Mouse (Mus musculus): Measurements from ENCODE around the gene Sec14l2. TPM values are rescaled to one million over a fixed set of nuclear protein-coding genes. Genes with fewer than 3 reads are reported as not detected.
A peak's percentile ranks its signal among the peaks of the same experiment; 100 is the strongest.

The Sec14l2 gene
- total RNA-seq (2014; rRNA removed), result 302 and 310 TPM in 2 replicates
- polyA plus RNA-seq (2012; rRNA removed), result 349 and 371 TPM in 2 replicates

DNA sequence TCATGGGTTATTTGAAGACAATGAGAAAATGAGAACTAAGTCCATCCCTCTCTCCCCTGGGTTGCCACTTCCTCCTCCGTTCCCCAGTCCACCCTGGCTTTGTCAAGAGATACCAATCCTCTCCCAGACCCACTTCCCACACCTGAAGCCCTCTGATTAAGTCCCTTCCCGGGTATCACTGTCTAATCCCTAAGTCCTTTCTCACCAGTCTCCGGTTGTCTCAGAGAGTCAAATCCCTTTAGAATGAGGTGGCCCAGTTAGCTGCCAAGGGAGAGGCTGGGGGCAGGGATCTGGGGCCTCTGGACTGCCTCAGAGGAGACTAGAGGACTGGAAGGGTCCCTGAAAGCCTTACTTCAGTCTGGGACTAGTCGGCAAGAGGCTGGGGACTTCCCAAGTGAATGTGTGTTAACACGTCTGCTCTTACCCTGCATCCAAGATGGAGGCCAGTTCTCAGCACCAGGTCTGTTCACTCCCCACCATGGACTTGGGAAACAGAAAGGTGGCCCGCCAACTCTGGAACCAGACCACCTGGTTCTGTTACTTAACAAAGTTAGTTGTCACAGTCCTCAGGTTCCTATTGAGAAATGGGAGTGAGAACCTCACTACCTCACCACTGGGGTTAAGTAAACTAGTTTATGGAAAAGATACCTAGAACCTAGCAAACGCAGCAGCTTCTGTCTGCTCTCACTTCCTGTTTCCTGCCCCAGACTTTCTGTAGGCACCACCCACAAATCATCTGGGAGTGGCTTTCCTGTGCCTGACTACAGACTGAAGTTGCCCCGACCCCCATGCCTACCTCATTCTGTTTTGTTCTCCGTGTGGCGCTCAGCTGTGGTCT is at the start of gene Sec14l2:
TSS of gene Sec14l2 (minus strand) at position 674 of the 838 bp plus-strand sequence.
- Histone ChIP-seq H3K27ac (replicated peaks; ENCODE audit: insufficient read depth, low read depth, low read length) (peak within 1 kb of the TSS; percentile 89), H3K79me2 (ENCODE audit: control insufficient read depth, insufficient read depth, low read length) (peaks cover 5% of the 10 kb centered on the region; the same call in 1 of the 2 replicates), H3K4me3 (ENCODE audit: insufficient read depth, low read depth, low read length) (no peak within 1 kb of the TSS), H3K9ac (ENCODE audit: low read depth, low read length) (peak within 1 kb of the TSS; percentile 22), H3K27me3 (ENCODE audit: control insufficient read depth, insufficient read depth, low read length) (no peaks in the 10 kb centered on the region), H3K36me3 (ENCODE audit: control insufficient read depth, insufficient read depth, low read length) (no peaks in the 10 kb centered on the region), H3K4me1 (ENCODE audit: control insufficient read depth, insufficient read depth, low read length) (peaks cover 27% of the 10 kb centered on the region)
- TF ChIP-seq CTCF (IDR thresholded peaks at IDR 0.05; ENCODE audit: low read depth, low read length) (no peak), POLR2A (IDR thresholded peaks at IDR 0.05; ENCODE audit: extremely low read depth, insufficient read depth, low read length) (no peak)
- 57% methylated on average over 10 of the region's 10 CpGs for WGBS
- DNase-seq (ENCODE audit: extremely low read depth, low read depth, low spot score), result peak; percentile 82

DNA sequence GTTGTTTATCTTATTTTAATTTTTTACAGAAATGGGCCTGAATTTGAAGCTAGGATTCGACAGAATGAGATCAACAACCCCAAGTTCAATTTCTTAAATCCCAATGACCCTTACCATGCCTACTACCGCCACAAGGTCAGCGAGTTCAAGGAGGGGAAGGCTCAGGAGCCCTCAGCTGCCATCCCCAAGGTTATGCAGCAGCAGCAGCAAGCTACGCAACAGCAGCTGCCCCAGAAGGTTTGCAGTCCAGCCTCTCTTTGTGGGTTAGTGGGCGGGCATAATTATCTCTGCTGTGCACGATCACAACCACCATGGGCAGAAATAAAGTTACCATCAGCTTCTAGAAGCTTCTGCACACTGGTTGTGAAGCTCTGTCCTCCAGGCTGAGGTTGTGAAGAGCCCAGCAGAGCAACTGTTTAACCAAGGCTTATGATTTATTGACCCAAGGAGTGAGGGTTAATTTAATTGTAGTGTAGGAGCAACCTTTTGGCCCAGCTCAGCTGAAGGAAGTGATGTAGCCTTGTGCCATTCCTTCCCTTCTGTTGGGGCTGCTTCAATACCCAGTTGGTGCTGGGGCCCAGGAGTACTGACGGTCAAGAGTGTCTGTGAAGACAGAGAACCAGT is 43.4 kb upstream of the Sec14l2 start:
- no peaks in the 10 kb centered on the region for H3K4me1 ChIP-seq (ENCODE audit: control insufficient read depth, insufficient read depth, low read length)
- peaks cover 74% of the 10 kb centered on the region for H3K36me3 ChIP-seq (ENCODE audit: control insufficient read depth, insufficient read depth, low read length)
- WGBS, result 84% methylated on average over 7 of the region's 7 CpGs
- TF ChIP-seq POLR2A (IDR thresholded peaks at IDR 0.05; ENCODE audit: extremely low read depth, insufficient read depth, low read length) (no peak), CTCF (IDR thresholded peaks at IDR 0.05; ENCODE audit: low read depth, low read length) (no peak)
- H3K27me3 ChIP-seq (ENCODE audit: control insufficient read depth, insufficient read depth, low read length), result no peaks in the 10 kb centered on the region
- DNase-seq (ENCODE audit: extremely low read depth, low read depth, low spot score), result no peak
- H3K79me2 ChIP-seq (ENCODE audit: control insufficient read depth, insufficient read depth, low read length), result peaks cover 2% of the 10 kb centered on the region
- H3K9ac ChIP-seq (ENCODE audit: low read depth, low read length), result no peak overlapping the region
- H3K4me3 ChIP-seq (ENCODE audit: insufficient read depth, low read depth, low read length), result no peak overlapping the region
- H3K27ac ChIP-seq (replicated peaks; ENCODE audit: insufficient read depth, low read depth, low read length), result no peak overlapping the region

DNA sequence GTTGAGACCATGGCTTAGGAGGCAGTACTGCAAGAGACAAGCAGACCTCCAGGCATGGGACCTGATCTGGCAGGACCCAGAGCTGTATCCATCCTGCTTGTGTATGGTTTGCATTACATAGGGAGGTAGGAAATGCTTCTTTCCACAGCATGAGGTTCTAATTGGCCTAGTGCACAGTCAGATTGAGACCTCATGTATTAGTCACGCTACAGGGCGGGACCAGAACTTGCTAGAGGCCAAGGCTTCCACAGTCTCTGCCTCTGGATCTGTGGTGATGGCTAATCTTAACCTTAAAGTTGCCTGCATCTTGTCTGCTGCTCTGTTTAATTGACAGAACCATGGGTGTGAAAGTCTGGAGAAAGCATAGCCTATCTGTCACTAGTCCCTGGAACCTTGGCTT is 41.5 kb upstream of the Sec14l2 start:
- 97% methylated on average over 2 of the region's 2 CpGs for WGBS

GRCm38 (mm10) chr11:4160758-4161480 is 37.7 kb upstream of the Sec14l2 start:
- peaks cover 30% of the 10 kb centered on the region for H3K36me3 ChIP-seq (ENCODE audit: control insufficient read depth, insufficient read depth, low read length)
- H3K4me1 ChIP-seq (ENCODE audit: control insufficient read depth, insufficient read depth, low read length), result peaks cover 23% of the 10 kb centered on the region
- WGBS, result 6% methylated on average over 15 of the region's 15 CpGs
- H3K27me3 ChIP-seq (ENCODE audit: control insufficient read depth, insufficient read depth, low read length), result no peaks in the 10 kb centered on the region
- TF ChIP-seq POLR2A (IDR thresholded peaks at IDR 0.05; ENCODE audit: extremely low read depth, insufficient read depth, low read length) (no peak), CTCF (IDR thresholded peaks at IDR 0.05; ENCODE audit: low read depth, low read length) (no peak)
- peak overlapping the region; percentile 87 for H3K9ac ChIP-seq (ENCODE audit: low read depth, low read length)
- H3K27ac ChIP-seq (replicated peaks; ENCODE audit: insufficient read depth, low read depth, low read length), result peak overlapping the region; percentile 75
- H3K4me3 ChIP-seq (ENCODE audit: insufficient read depth, low read depth, low read length), result peak overlapping the region; percentile 90
- H3K79me2 ChIP-seq (ENCODE audit: control insufficient read depth, insufficient read depth, low read length), result peaks cover 11% of the 10 kb centered on the region
- no peak for DNase-seq (ENCODE audit: extremely low read depth, low read depth, low spot score)

More for the DNA sequence above, 41.5 kb upstream of the Sec14l2 start:
- Histone ChIP-seq H3K4me3 (ENCODE audit: insufficient read depth, low read depth, low read length) (no peak overlapping the region), H3K27ac (replicated peaks; ENCODE audit: insufficient read depth, low read depth, low read length) (no peak overlapping the region), H3K9ac (ENCODE audit: low read depth, low read length) (no peak overlapping the region), H3K4me1 (ENCODE audit: control insufficient read depth, insufficient read depth, low read length) (peaks cover 9% of the 10 kb centered on the region), H3K27me3 (ENCODE audit: control insufficient read depth, insufficient read depth, low read length) (no peaks in the 10 kb centered on the region), H3K79me2 (ENCODE audit: control insufficient read depth, insufficient read depth, low read length) (peaks cover 11% of the 10 kb centered on the region), H3K36me3 (ENCODE audit: control insufficient read depth, insufficient read depth, low read length) (peaks cover 58% of the 10 kb centered on the region)
- no peak for TF ChIP-seq POLR2A (IDR thresholded peaks at IDR 0.05; ENCODE audit: extremely low read depth, insufficient read depth, low read length)
- no peak for TF ChIP-seq CTCF (IDR thresholded peaks at IDR 0.05; ENCODE audit: low read depth, low read length)
- DNase-seq (ENCODE audit: extremely low read depth, low read depth, low spot score), result no peak

GRCm38 (mm10) chr11:4159808-4160708 is 36.8 kb upstream of the Sec14l2 start, which contains the start of the genes Ccdc157 and Sf3a1:
Ccdc157 (minus strand) TSS chr11:4160293.
Sf3a1 (plus strand) TSS chr11:4160350.
- DNase-seq (ENCODE audit: extremely low read depth, low read depth, low spot score), result peak; percentile 76
- H3K27ac ChIP-seq (replicated peaks; ENCODE audit: insufficient read depth, low read depth, low read length), result peak within 1 kb of the TSS; percentile 75
- TF ChIP-seq CTCF (IDR thresholded peaks at IDR 0.05; ENCODE audit: low read depth, low read length), result no peak
- 0 out of 2 replicates have a peak, but pooled peaks have one; percentile 19 for TF ChIP-seq POLR2A (IDR thresholded peaks at IDR 0.05; ENCODE audit: extremely low read depth, insufficient read depth, low read length)
- WGBS, result 3% methylated on average over 54 of the region's 54 CpGs
- H3K9ac ChIP-seq (ENCODE audit: low read depth, low read length), result peak within 1 kb of the TSS; percentile 87
- H3K36me3 ChIP-seq (ENCODE audit: control insufficient read depth, insufficient read depth, low read length), result peaks cover 21% of the 10 kb centered on the region
- H3K27me3 ChIP-seq (ENCODE audit: control insufficient read depth, insufficient read depth, low read length), result no peaks in the 10 kb centered on the region
- H3K79me2 ChIP-seq (ENCODE audit: control insufficient read depth, insufficient read depth, low read length), result peaks cover 11% of the 10 kb centered on the region
- peak within 1 kb of the TSS; percentile 90 for H3K4me3 ChIP-seq (ENCODE audit: insufficient read depth, low read depth, low read length)
- peaks cover 23% of the 10 kb centered on the region for H3K4me1 ChIP-seq (ENCODE audit: control insufficient read depth, insufficient read depth, low read length)
